Mouse (Mus musculus): ENCODE results near the gene Zscan2. TPM values are rescaled to one million over a fixed set of nuclear protein-coding genes. Genes with fewer than 3 reads are reported as not detected.
A peak's percentile ranks its signal among the peaks of the same experiment; 100 is the strongest.

The Zscan2 gene
- polyA plus RNA-seq, 1 experiment: 1.8 TPM

DNA sequence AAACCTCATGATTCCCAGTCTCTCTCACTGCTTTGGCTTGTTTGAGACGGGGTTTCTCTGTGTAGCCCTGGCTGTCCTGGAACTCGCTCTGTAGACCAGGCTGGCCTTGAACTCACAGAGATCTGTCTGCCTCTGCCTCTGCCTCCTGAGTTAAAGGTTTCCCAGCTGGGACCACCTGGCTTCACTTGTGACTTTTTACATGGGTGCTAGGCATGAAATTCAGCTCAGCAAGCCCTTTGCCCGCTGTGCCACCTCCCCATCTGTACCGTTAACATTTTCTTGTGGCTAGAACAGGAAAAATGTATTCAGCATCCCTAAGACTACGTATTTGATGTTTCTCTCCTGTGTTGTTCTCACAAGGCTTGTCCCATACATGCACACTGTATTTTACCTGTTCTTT lies 10.2 kb upstream of the Zscan2 start:
- WGBS: 78% methylated on average over 5 of the region's 5 CpGs
- TF ChIP-seq POLR2A (IDR thresholded peaks at IDR 0.05; ENCODE audit: low read depth, low read length): no peak
- no peak for TF ChIP-seq CTCF (IDR thresholded peaks at IDR 0.05; ENCODE audit: extremely low read depth, insufficient read length, insufficient replicate concordance, low read depth, low read length)
- Histone ChIP-seq H3K36me3 (ENCODE audit: control insufficient read depth, insufficient read depth, low read length) (no peaks in the 10 kb centered on the region), H3K27ac (ENCODE audit: insufficient read depth, low read depth, low read length) (no peak overlapping the region), H3K4me1 (ENCODE audit: control insufficient read depth, insufficient read depth, insufficient read length, low read length) (peaks cover 4% of the 10 kb centered on the region; the same call in 1 of the 2 replicates), H3K27me3 (ENCODE audit: control insufficient read depth, insufficient read depth, low read length) (no peaks in the 10 kb centered on the region), H3K4me3 (ENCODE audit: low read depth, low read length) (no peak overlapping the region)

DNA sequence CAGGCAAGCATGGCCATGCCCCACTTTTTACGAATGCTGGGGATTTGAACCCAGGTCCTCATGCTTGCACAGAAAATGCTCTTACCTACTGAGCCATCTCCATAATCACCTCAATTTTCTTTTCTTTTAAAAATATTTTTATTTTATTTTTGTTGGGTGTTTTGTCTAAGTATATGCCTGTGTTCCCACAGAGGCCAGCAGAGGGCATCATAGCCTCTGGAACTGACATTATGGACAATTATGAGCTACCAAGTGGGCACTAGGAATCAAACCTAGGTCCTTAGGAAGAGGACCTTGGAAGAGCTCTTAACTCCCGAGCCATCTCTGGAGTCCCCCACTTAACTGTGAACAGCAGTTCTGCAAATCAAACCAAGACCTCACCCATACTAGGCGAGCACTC lies 7.5 kb upstream of the Zscan2 start:
- TF ChIP-seq POLR2A (IDR thresholded peaks at IDR 0.05; ENCODE audit: low read depth, low read length): no peak
- TF ChIP-seq CTCF (IDR thresholded peaks at IDR 0.05; ENCODE audit: extremely low read depth, insufficient read length, insufficient replicate concordance, low read depth, low read length): no peak
- WGBS: 99% methylated on average over 3 of the region's 3 CpGs
- Histone ChIP-seq H3K36me3 (ENCODE audit: control insufficient read depth, insufficient read depth, low read length) (no peaks in the 10 kb centered on the region), H3K27me3 (ENCODE audit: control insufficient read depth, insufficient read depth, low read length) (no peaks in the 10 kb centered on the region), H3K27ac (ENCODE audit: insufficient read depth, low read depth, low read length) (no peak overlapping the region), H3K4me3 (ENCODE audit: low read depth, low read length) (no peak overlapping the region), H3K4me1 (ENCODE audit: control insufficient read depth, insufficient read depth, insufficient read length, low read length) (no peaks in the 10 kb centered on the region)

DNA sequence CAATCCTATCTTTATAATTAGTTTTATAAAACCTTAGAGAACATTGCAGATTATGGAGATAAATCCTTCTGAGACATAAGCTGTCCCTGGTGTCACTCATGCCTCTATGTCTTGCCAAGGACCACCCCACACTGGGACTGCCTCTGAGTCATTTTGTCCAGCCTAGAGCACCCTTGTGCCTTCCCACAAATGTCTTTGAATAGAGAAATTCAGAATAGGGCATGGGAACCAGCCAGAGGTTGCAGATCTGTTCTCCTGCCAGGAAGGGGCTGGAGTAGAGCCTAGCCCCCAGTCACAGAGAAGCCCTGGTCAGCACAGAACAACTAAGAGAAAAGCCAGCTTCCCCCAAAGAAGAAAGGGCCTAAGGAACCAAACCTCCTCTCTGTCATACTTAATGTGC lies 5.4 kb upstream of the Zscan2 start:
- Histone ChIP-seq H3K27ac (ENCODE audit: insufficient read depth, low read depth, low read length) (no peak overlapping the region), H3K4me1 (ENCODE audit: control insufficient read depth, insufficient read depth, insufficient read length, low read length) (peaks cover 3% of the 10 kb centered on the region; the same call in 1 of the 2 replicates), H3K36me3 (ENCODE audit: control insufficient read depth, insufficient read depth, low read length) (no peaks in the 10 kb centered on the region), H3K27me3 (ENCODE audit: control insufficient read depth, insufficient read depth, low read length) (no peaks in the 10 kb centered on the region), H3K4me3 (ENCODE audit: low read depth, low read length) (no peak overlapping the region)
- no peak for TF ChIP-seq POLR2A (IDR thresholded peaks at IDR 0.05; ENCODE audit: low read depth, low read length)
- TF ChIP-seq CTCF (IDR thresholded peaks at IDR 0.05; ENCODE audit: extremely low read depth, insufficient read length, insufficient replicate concordance, low read depth, low read length): no peak

DNA sequence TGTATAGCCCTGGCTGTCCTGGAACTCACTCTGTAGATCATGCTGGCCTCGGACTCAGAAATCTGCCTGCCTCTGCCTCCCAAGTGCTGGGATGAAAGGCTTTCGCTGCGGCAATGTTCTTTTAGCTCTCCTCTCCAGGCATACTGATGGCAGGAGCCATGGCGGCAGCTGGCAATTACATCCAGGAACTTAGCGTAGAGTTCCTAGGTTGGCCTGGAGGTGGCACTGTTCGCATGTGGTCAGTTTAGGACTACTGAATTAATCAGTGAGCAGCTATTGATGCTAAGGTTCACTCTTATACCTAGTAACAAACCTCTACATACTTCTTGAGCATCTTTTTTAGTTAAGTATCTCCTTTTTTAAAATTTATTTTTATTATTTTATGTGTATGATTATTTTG lies 3.5 kb upstream of the Zscan2 start:
- H3K27me3 ChIP-seq (ENCODE audit: control insufficient read depth, insufficient read depth, low read length): no peaks in the 10 kb centered on the region
- TF ChIP-seq CTCF (IDR thresholded peaks at IDR 0.05; ENCODE audit: extremely low read depth, insufficient read length, insufficient replicate concordance, low read depth, low read length) (peak; percentile 60; the same call in 1 of the 2 replicates), POLR2A (IDR thresholded peaks at IDR 0.05; ENCODE audit: low read depth, low read length) (no peak)
- H3K36me3 ChIP-seq (ENCODE audit: control insufficient read depth, insufficient read depth, low read length): no peaks in the 10 kb centered on the region
- H3K4me1 ChIP-seq (ENCODE audit: control insufficient read depth, insufficient read depth, insufficient read length, low read length): peaks cover 6% of the 10 kb centered on the region; the same call in 1 of the 2 replicates
- WGBS: 10% methylated on average over 6 of the region's 6 CpGs
- H3K4me3 ChIP-seq (ENCODE audit: low read depth, low read length): no peak overlapping the region
- H3K27ac ChIP-seq (ENCODE audit: insufficient read depth, low read depth, low read length): no peak overlapping the region

DNA sequence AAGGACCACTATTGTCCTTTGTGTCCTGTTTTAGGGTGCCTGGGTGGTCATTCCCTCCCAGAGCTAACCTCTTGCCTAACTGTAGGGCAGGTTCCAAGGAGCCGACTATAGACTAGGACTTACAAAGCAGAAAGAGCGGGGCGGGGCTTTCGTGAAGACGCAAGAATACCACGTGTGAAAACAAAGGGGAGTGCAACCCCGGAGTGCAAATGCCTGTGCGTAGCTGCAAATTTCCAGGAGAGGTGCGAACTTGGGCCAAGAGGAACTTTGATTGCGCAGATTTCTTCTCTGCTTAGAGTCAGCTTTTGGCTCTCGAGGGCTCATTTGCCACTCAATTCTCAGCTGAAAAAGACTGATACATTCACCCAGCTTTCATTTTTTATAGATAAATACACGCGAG lies 493 bp upstream of the Zscan2 start:
- WGBS: under 1% methylated on average over 13 of the region's 13 CpGs
- H3K27ac ChIP-seq (ENCODE audit: insufficient read depth, low read depth, low read length): no peak overlapping the region

GRCm38 (mm10) chr7:80862475-80862874 lies 1.8 kb downstream of the Zscan2 start:
- no peak overlapping the region for H3K27ac ChIP-seq (ENCODE audit: insufficient read depth, low read depth, low read length)
- WGBS: 83% methylated on average over 2 of the region's 2 CpGs

More for the DNA sequence above, 493 bp upstream of the Zscan2 start:
- no peak for TF ChIP-seq CTCF (IDR thresholded peaks at IDR 0.05; ENCODE audit: extremely low read depth, insufficient read length, insufficient replicate concordance, low read depth, low read length)
- no peak for TF ChIP-seq POLR2A (IDR thresholded peaks at IDR 0.05; ENCODE audit: low read depth, low read length)
- H3K36me3 ChIP-seq (ENCODE audit: control insufficient read depth, insufficient read depth, low read length): no peaks in the 10 kb centered on the region
- no peaks in the 10 kb centered on the region for H3K27me3 ChIP-seq (ENCODE audit: control insufficient read depth, insufficient read depth, low read length)
- peak overlapping the region; percentile 94 for H3K4me3 ChIP-seq (ENCODE audit: low read depth, low read length)
- H3K4me1 ChIP-seq (ENCODE audit: control insufficient read depth, insufficient read depth, insufficient read length, low read length): peaks cover 9% of the 10 kb centered on the region

DNA sequence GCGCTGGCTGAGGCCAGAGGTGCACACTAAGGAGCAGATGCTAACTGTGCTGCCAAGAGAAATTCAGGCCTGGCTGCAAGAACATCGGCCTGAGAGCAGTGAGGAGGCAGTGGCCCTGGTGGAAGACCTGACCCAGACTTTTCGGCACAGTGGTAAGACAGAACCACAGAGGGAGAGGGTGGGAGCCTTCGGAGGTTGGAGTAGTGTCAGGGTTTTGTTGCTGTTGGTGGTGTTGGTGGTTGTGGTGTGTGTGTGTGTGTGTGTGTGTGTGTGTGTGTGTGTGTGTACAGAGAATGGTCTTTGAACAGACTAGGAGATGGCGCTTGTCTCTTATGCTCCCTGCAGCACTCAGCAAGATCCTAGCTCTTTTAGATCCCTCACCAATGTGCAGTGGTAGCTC lies 2.8 kb downstream of the Zscan2 start:
- Histone ChIP-seq H3K27ac (ENCODE audit: insufficient read depth, low read depth, low read length) (peak overlapping the region; percentile 55; the same call in 1 of the 2 replicates), H3K4me1 (ENCODE audit: control insufficient read depth, insufficient read depth, insufficient read length, low read length) (peaks cover 15% of the 10 kb centered on the region), H3K4me3 (ENCODE audit: low read depth, low read length) (no peak overlapping the region), H3K36me3 (ENCODE audit: control insufficient read depth, insufficient read depth, low read length) (no peaks in the 10 kb centered on the region), H3K27me3 (ENCODE audit: control insufficient read depth, insufficient read depth, low read length) (no peaks in the 10 kb centered on the region)
- WGBS: 83% methylated on average over 5 of the region's 5 CpGs
- TF ChIP-seq POLR2A (IDR thresholded peaks at IDR 0.05; ENCODE audit: low read depth, low read length) (no peak), CTCF (IDR thresholded peaks at IDR 0.05; ENCODE audit: extremely low read depth, insufficient read length, insufficient replicate concordance, low read depth, low read length) (no peak)

More at GRCm38 (mm10) chr7:80862475-80862874, 1.8 kb downstream of the Zscan2 start:
- Histone ChIP-seq H3K4me1 (ENCODE audit: control insufficient read depth, insufficient read depth, insufficient read length, low read length) (peaks cover 15% of the 10 kb centered on the region), H3K36me3 (ENCODE audit: control insufficient read depth, insufficient read depth, low read length) (no peaks in the 10 kb centered on the region), H3K27me3 (ENCODE audit: control insufficient read depth, insufficient read depth, low read length) (no peaks in the 10 kb centered on the region), H3K4me3 (ENCODE audit: low read depth, low read length) (no peak overlapping the region)
- TF ChIP-seq CTCF (IDR thresholded peaks at IDR 0.05; ENCODE audit: extremely low read depth, insufficient read length, insufficient replicate concordance, low read depth, low read length) (no peak), POLR2A (IDR thresholded peaks at IDR 0.05; ENCODE audit: low read depth, low read length) (no peak)
